Mouse (Mus musculus) bone marrow, adult 2 months (tissue): Measurements from ENCODE around the gene Eef1g.

Source experiments
- CTCF ChIP-seq: fragments of 200-500 bp; IDR thresholded peaks from 2 replicates; pipeline ENCODE4 v1.5.1; 2011; ENCODE audit warnings: low read length, control low read depth; ENCODE audit not compliant: control insufficient read depth, insufficient read depth
- POLR2A ChIP-seq: fragments of 200-500 bp; IDR thresholded peaks from 2 replicates; pipeline ENCODE4 v1.6.1; 2011; ENCODE audit warnings: low read depth, mild to moderate bottlenecking, control low read depth, low read length, borderline replicate concordance; ENCODE audit not compliant: control insufficient read depth

DNA sequence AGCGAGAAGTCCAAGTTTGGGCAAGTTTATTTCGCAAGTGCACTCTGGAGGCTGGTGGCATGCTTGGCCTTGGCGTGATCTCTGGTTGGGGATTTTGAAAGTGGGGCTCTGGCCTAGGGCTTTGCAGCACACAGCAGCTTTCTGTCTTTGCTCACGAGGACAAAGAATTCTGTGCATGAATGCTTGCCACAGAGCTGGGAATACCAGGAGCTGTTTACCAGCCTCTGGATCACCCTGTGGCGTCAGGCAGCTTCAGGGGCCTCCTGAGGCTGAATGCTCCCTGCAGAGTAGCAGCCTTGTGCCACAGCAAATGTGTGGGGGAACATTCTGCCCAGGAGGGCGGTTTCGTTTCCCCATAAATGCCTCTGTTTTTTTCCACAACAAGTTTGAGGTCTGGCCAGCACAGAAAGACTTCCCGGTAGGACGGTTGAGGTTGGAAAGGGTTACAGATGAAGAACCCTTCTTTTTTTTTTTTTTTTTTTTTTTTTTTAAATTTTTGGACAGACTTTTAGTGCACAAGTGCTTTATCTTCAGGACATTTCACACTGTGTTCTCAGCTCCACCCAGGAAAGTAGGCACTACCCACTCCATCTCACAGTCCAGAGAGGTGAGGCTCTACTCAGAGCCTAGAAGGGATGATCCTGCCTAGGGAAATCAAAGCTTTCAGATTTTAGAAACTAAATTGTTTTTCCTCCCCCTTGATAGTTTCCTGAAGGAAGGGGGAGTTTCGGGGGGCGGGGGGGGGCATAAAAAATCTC lies 56.4 kb downstream of the Eef1g start:
- no peak for TF ChIP-seq POLR2A
- TF ChIP-seq CTCF, result no peak
